Mouse (Mus musculus) kidney, postnatal 36 days (tissue): ENCODE measurements around the gene Slc24a3.

ENCODE experiments used
- DNase-seq, 2 experiments: peaks; one replicate each; pipeline ENCODE4 v3.0.0; 2021 to 2022; ENCODE audit warnings: mixed read lengths in 2 of 2

Slc24a3 gene

DNA sequence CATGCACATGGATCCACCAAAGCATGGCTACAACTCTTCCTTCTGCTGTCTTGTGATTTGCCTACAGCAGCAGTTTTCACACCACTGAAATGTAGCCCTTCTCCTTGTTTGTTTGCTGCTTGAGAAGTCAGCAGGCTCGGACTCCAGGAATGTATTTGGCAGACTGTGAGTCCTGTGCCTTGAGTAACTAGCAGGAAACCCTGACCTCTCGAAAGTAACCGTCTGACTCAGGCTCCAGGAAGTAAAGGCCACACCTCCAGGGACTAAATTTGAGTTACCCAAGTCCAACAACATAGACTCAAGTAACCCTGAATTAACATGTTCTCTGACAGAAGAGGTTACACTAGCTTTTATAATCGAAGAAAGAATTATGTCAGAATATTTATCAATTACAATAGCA lies 203.2 kb downstream of the Slc24a3 start:
- peak; percentile 10 to 35 for DNase-seq

DNA sequence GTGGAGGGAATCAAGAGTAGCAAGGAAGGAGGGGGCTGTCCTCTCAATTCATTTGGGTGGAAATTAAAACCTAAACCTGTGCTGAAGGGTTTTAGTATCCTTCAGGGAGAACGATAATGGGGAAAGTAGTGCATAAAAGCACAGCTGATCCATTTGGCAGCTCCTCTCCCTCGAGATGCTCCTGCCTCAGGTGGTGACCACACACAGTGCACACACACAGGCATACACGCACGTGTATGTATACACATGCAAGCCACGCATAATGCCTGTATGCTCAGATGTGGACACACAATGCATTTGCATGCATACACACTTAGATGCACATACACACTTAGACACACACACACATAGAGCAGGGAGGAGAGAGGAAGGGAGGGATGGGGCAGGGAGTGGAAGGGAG lies 206.2 kb downstream of the Slc24a3 start:
- no peak for DNase-seq

DNA sequence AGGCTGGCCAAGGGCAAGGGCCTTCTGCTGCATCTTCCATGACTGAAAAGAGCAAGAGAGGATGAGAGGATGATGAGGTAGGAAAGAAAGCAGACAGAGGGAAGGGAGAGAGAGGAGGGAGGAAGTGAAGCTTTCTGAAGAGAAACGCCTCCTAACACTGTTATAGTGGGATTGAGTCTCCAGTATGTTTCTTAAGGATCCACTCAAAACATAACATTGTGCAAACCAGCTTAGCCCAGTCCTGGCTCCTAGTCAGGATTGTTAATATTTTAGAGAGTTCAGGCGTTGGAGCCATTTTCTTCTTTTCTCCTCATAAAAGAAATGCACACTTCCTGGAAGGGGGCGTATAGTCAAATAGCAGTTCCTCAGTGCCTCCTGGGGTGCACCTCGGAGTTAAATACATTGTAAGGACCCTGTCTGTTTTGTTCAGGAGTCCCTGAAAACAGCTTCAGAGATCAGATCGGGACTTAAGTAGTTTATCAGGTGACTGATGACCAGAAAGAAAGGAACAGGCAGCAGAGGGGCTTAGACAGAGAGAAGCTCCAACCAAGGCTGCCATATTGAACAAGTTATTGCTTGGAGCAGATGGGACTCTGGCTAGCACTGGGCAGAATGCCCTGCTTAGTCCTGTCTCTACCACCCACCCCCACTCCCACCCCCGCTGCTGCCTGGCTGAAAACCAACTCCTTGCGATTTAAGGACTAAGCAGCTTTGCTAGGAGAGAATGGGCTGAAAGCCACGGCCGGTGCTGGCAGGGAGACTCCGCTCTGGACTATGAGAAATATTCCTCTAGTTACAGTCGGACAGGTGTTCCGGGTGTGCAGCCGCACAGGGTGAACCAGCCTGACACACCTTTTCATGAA lies 215.6 kb downstream of the Slc24a3 start:
- DNase-seq, result no peak

DNA sequence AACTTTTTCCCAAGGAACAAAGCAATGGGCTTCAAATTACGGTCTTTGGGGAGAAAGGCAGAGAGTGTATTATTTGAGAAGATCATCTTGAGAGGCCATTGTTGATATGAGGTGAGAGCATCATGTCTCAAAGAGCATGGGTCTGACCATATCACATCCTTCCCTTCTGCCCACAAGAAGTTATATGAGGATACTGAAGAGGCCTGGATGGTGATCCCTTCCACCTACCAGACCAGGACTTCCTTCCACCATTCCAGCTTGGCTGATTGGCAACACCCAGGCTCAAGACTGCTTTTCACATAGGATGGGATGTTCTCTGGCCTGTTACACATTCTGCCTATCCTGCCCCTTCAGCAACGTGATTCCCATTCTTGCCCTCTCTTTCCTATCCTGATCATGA lies 216.7 kb downstream of the Slc24a3 start:
- no peak for DNase-seq

DNA sequence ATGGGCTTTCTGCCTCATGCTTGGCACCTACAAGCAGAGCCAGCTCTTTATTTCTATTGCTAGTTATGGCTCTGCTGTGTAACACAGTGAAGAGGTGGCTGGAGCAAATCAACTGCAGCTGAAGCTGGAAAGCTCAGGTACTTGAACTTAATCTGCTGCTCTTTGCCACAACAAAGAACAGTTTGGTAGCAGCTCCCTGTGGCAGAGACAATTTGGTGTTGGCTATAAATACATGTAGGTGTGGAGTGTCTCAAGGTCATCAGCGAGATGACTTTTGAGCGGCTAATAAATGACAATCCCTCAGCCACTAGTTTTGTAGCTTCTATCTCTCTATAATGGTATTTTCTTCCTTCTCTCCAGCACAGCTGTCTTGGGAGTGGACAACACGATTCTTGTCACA lies 217.7 kb downstream of the Slc24a3 start:
- no peak for DNase-seq

DNA sequence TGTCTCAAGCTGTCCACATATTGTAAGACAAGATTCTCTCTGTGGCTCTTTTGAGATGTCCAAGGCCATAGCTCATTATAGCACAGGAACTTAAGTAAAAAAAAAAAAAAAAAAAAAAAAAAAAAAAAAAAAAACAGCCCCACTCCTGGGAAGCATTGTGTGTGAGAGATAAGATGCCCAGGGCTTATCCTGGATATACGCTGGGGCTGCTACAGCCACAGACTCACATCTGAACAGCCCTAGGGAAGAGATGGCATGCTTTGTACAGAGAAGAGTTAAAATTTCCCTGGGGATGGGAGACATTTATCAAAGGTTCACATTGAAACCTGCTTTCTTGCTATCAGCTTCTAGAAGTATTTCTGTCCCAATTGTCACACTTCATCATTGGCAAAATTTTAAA lies 218.2 kb downstream of the Slc24a3 start:
- DNase-seq, result no peak

DNA sequence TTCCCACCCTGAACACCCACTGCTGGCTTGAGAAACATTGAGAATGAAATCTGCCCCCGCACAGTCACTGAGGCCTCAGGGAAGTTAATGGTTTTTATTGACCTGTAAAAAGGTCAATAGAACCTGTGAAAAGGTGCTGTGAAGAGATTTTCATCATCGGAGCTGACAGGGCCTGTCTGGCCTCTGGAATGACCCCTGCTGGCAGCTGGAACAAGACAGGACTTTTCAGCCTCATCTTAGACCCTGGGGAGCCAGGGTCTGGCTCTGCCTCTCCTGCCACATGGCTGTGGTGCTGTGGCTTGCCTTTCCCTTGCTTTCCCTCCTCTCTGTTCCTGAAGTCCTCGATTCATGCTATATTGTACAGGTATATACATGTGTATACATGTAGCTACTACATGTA lies 228.2 kb downstream of the Slc24a3 start:
- DNase-seq, result no peak

DNA sequence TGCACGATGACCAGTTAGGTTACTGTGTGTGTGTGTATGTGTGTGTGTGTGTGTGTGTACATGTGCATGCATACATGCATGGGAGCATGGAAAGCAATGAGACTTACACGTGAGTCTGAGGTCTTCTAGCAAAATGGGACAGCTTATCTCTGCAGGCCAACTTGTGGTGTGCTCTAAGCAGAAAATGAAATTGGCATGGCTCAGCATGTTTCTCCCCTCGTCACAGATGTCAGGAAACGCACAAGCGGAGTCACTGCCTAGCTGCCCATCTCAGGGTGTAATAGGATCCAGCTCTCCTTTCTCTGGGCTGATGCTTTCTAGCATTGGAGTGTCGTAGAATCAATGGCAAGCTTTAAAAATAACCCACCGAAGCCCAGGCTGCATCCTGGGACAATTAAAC lies 229.0 kb downstream of the Slc24a3 start:
- no peak for DNase-seq

DNA sequence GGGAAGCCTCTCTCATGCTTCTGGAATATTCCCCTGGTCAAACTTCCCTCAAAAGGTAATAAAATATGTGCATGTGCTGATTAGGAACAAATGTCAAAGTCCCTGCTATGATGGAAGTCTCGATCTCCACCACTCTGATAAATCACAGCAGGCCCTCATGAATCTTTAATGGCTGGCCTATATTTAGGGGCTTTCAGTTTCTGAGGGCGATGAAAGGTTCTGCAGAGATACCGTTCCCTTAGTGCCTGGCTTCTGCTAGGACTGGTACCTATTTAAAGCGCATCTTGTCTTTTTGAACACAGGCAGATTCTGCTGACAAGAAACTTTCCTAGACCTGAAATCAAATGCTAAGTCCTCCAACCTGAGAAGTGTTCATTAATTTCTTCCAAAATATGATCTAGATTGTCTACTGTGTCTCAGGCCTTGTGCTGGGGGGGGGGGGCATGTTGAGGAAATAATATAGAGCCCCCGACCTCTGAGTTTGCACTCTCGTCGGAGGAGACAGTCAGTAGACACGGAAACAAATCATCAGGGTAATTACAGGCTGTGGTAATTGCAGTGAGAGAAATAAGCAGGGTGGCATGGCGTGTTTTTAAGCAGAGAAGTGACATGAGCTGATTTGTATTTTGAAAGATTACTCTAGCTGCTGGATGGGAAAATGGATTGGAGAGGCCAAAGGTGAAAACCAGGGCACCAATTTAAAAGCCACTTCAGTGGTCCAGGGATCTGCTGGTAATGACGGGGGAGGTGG lies 230.1 kb downstream of the Slc24a3 start:
- DNase-seq, result no peak

DNA sequence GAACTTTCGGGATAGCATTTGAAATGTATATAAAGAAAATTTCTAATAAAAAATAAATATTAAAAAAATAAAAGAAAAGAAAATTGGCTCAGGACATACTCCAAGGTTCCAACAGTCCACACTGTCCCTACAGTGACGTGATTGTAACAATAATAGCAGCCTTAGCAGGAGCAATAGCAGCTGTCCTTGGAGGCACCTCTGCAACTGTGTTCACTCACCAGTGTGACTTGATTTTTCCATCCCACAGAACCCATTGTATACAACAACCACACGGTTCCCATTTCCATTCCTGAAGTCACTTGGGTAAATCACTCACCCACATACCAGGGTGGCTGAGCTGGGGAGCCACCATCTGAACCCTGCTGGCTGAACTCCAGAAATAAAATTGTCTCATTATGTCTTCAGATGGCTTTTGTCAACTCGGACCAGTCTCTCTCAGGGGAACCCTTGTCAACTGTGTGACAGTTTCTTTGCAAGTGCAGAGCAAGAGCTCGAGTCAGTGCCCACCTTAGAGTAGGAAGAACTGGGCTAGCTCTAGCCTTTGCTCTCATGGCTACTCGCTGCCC lies 233.8 kb downstream of the Slc24a3 start:
- DNase-seq, result no peak

DNA sequence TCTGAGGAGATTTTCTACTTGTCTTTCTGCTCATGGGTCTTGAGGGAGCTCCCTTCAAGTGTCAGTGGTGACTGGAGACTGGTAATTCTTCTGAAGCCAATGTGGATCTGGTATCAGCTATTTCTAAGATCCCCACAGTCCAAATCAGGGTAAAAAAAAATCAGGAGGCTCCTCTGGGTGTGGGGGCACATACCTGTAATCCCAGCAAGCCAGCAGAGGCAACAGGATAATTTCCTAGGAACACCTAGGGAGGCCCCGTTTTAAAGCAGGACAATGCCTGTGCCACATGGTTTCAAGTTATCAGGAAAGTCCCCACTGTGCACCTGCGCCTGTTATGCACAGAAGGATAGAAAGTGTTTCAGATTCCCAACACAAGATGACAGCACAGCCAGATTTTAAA lies 234.4 kb downstream of the Slc24a3 start:
- DNase-seq, result no peak

DNA sequence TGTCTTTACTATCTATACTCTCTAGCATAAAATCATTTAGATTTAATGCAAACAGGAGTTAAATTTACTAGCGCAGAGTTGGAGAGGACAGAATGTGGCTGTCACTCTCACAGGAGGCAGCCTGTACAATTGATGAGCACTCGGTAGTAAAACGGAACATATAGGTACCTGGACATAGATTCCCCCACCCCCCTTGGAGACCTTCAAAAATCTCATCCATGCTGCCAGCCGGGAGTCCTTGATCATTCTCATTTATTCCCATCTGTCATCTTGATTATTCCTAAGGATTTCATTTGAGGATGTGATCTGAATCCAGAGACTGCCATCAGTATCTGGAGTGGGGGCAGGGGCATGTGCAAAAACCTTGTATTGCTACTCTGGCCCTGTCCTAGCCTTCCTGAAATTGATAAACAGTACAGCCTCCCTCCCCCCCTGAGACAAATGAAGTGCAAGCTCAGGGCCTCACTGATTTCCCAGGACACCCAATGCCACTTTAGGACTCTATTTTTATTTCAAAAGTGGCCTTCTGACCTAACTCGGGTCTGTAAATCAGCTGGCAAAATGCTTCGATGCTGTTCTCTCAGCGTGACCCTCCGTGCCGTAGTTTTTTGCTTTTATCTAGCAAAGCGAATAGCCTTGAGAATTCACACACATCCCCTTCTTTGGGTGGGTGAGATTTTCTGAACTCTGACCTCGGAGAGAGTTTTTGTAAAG lies 237.4 kb downstream of the Slc24a3 start:
- DNase-seq, result no peak

DNA sequence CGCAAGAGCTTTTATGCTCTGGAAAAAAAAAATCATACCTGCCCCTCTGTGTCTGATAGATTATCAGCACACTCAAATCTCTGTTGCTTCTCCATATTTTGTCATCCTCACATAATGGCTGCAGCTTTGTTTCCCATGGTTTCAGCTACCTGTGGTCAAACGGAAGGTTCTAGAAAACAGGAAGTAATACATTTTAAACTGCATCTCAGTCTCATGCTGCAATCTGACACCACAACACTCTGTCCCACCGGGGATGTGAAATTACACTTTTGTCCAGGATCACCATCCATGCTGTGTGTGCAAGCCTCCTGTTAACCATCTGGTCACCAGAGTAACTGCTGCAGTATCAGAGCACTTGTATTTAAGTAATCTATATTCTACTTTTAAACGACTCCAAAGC lies 238.2 kb downstream of the Slc24a3 start:
- no peak for DNase-seq

DNA sequence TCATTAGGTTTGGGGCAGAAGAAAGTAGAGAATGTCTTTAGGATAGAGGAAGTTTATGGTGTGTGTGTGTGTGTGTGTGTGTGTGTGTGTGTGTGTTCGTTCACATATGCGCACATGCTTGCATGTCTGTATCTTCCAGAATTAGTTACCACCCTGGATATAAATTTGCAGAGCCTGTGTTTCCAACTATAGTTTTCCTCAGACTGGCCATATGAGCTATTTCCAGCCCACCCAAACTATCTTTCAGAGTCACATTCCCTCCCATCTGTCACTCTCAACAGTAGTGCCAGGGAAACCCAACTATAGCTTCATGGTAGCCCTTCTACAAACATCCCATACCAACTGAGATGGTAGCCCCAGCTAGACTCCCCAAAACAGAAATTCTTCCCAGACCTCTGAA lies 250.2 kb downstream of the Slc24a3 start:
- no peak for DNase-seq

DNA sequence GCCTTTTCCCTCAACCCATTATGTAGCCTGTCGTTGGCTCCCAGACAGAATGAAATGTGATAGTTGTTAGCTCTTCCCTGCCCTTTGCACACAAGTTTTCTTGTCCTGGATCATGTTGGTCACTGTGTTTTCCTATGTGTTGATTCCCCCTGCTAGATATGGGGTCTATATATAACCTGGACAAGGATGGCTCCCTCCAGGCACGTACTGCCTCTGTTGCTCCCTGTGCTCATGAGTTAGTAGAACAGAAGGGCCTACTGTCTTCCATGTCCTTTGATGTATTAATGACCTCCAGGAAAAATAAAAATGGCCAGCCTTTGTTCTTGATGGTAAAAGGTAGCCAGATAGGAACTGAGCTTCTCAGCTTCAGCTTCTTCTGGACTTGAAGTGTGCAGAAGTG lies 251.5 kb downstream of the Slc24a3 start:
- DNase-seq, result no peak

DNA sequence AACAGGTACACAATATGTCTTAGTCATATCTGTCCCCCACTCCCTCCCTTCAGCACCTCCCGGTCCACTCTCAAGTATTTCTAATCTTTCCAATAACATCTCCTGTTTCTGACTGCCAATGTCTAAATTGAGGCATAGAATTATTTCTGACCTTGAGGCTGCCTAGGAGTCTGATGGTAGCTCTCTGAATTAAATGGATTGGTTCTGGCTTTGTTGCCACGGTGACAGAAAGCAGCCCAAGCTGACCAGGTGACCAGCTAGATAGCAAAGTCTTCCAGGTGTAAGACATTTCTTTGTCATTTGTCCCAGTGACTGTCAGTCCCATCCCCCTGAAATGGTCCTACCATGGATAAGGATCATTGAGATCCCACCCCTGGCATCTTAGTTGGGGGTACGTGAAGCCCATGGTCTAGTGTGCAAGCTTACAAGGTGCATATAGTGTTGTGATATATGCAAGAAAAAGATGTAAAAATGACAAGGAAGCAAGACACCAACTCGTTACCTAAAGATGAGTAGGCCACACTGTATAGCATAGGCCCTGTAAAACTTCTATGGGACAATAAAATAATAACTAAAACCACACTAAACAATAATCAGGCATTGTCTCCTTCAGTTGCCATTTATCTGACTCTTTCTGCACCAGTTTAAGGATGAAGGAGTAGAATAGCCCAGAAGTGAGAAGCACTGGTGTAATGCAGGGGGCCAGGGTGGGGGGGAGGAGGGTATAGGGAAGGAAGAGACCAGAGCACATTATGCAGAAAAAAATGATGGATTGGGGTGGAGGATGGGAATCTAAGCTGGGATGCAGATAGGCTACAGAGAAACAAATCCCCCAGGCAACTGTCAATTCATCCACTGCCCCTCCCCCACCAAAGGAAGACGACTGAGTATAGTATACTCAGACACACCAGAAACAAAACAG lies 253.7 kb downstream of the Slc24a3 start:
- no peak for DNase-seq

DNA sequence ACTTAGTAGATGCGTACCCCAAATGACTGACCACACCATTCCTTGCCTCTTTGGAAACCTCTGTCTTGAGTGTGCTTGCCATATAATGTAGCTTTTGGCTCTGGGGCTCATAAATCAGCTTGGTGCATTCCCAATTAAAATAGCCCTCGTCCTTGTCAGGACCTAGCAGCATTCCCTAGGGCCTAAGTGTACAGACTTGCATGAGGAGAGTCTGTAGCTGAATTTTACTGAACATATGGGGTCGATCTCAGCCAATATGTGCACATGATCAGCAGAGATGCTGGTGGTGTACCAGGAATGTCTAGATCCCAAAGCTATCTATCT lies 254.3 kb downstream of the Slc24a3 start:
- DNase-seq, result no peak

DNA sequence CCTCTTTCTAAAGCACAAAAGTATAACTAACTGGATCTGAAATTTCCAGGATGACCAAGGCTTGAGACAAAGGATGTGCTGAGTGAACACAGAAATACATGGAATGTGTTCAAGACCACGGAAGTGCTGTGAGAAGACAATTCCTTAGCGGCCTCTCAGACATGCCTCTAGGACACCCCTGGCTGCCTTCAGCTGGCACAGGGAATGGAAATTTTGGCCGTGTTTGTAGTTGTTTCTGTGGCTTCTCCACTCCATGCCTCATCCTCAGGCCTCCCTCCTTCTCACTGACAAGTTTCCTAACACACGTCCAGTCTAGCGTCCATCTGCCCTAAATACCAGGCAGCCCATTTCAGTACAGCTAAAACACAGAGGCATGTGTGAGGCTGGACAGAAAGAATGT lies 262.4 kb downstream of the Slc24a3 start:
- no peak for DNase-seq

DNA sequence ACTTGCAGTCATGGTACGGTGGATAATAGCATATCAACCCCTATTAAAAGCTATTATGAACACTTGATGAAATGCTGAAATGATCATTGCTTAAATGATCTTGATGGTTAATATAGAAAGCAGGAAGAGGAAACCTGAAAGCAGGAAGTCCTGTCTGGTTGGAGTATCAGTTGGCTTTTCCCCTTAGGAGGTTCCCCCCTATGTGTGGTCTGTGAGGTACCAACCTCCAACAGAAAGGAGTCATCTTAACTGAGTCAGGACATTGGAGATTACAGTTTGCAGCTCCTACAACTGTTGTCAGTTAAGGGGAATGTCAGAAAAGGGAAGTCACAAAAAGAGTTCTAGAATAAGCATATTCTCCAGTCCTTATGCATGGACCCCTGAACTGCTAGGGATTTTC lies 266.5 kb downstream of the Slc24a3 start:
- no peak for DNase-seq

DNA sequence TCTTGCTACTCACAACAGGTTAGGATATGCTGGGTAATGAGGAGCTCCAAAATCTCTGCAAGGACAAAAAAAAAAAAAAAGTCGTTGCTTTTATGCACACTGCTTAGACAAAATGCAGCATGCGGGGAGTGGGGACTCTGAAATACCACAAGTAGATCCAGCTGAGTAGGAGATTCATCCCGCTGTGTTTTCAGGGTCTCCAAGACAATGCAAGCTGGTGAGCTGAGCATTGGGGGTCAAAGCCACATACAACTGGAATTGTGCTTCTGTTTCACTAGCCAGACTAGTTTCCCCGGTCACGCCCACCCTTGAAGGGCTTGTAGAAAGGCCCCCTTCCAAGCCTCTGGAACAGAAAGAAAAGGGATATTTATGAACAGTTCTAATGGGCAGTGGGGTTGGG lies 270.8 kb downstream of the Slc24a3 start:
- DNase-seq, result no peak

DNA sequence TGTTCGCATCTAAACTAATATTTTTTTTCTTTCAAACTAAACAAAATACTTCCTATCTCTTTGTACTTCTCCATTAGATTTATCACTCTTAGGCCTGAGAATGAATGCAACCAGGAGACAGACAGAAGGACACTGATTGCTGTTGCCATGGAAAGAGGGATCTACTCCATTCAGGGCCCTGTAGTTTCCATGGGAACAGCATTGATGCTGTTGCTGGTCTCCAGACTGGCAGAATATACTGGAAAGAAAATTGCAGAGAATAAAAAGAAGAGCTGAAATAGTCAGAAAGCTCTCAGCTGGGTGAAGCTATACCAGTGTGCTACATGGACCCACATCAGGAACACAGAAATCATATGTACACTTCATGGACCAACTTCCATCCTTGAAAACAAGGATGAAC lies 272.2 kb downstream of the Slc24a3 start:
- no peak for DNase-seq

DNA sequence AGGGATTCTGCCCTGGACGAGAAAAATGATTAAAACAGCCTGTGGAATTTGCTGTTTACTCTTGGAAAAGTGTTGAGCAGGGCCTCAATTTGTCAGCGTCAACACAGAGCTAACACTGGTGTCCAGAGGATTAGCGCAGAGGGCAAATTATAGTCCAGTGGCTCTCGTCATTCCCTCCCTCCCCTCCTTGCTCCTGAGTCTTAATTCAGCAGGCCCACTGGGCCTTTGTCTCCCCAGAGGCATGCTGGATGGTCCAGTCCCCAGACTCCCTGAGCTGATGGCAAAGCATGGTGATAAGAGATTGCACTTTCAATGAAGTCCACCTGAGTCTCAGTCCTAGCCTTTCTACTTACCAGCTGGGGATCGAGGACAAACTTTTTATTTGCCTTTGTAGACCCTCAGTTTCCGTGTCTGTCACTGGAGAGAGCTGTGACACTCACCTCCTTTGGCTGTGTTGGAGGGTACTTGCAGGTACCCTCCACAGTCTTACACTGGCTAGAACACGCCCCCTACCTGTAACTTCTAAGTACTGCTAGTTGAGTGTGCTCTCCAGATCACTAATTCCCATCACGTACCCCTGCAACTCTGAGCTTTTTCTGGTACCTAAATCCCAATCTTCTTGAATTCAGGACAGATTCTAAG lies 289.7 kb downstream of the Slc24a3 start:
- no peak for DNase-seq
